Mouse (Mus musculus) intestine, embryonic 16.5 days (tissue): ENCODE measurements around the gene Hist1h4f. TPM values are rescaled to one million over a fixed set of nuclear protein-coding genes. Genes with fewer than 3 reads are reported as not detected.
"Not testable (repeated sequence)": the region's sequence is repeated elsewhere in the genome, so short reads cannot be mapped to it uniquely, and the experiment has no call there.

Experiments used
- ATAC-seq: fragments of 200-750 bp; cut with Nextera tagmentation; 2 replicates; pipeline ENCODE4 v1.8.0; 2017; ENCODE audit warnings: moderate TSS enrichment, moderate library complexity
- H3K27ac ChIP-seq: fragments of 300-500 bp; sonication (generic); 2 replicates; pipeline ENCODE4 v1.5.1; 2014; ENCODE audit warnings: mild to moderate bottlenecking, low read length
- H3K27me3 ChIP-seq: fragments of 300-500 bp; sonication (generic); replicated peaks from 2 replicates; pipeline ENCODE4 v1.6.1; 2014; ENCODE audit warnings: low read length, control low read depth, mixed read lengths; ENCODE audit not compliant: control insufficient read depth, insufficient read depth
- H3K36me3 ChIP-seq: fragments of 300-500 bp; sonication (generic); 2 replicates; pipeline ENCODE4 v1.6.1; 2014; ENCODE audit warnings: low read length, control low read depth; ENCODE audit not compliant: control insufficient read depth, insufficient read depth
- H3K4me1 ChIP-seq: fragments of 300-500 bp; sonication (generic); 2 replicates; pipeline ENCODE4 v1.6.1; 2014; ENCODE audit warnings: low read length, control low read depth, mixed read lengths; ENCODE audit not compliant: control insufficient read depth, insufficient read depth
- H3K4me2 ChIP-seq: fragments of 300-500 bp; sonication (generic); 2 replicates; pipeline ENCODE4 v1.6.1; 2014; ENCODE audit warnings: low read depth, low read length, control low read depth
- H3K4me3 ChIP-seq: fragments of 300-500 bp; sonication (generic); 2 replicates; pipeline ENCODE4 v1.5.1; 2014; ENCODE audit warnings: mild to moderate bottlenecking, low read length
- H3K9ac ChIP-seq: fragments of 300-500 bp; sonication (generic); 2 replicates; pipeline ENCODE4 v1.6.1; 2014; ENCODE audit warnings: low read depth, low read length
- H3K9me3 ChIP-seq: fragments of 300-500 bp; sonication (generic); 2 replicates; pipeline ENCODE4 v1.6.1; 2016; ENCODE audit warnings: low read length, control low read depth; ENCODE audit not compliant: control insufficient read depth
- WGBS: fragments of 180-500 bp; shearing (Covaris S2); extraction: QIAGEN DNeasy Blood & Tissue Kit; methylation state at CpG from one replicate; pipeline ENCODE4 v1.1.7; 2014; 5-methylcytosine and 5-hydroxymethylcytosine counted together
- polyA plus RNA-seq: library from polyadenylated mRNA; unstranded; fragments of >200 nt; fragmentation: Nextera tagmentation; extraction: Ambion mirVana; gene quantifications from 2 replicates; pipeline ENCODE4 v1.2.1, GENCODE M21; 2015

Hist1h4f gene
- polyA plus RNA-seq, 1 experiment from 2014 or later, result 0.68 TPM

DNA sequence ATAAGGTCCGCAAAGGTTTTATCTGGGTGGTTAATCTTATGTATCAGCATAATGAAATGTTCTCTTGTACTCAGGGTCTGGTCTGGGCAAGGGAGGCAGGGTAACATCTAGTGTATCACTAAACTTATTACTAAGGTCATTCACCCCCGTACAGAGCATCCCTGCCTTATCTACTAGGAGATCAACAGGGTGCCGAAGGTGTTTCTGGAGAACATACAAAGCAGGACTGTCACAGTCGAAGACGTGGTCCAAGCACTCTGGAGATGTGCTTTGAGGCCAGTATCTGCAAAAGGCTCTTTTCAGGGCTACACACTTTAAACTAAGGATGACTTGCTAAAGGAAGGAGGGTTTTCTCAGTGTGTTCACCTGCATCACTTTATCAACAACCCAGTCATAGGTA, 4.8 kb downstream of the Hist1h4f start:
- no peak for ATAC-seq
- no peak overlapping the region for H3K4me3 ChIP-seq
- no peak overlapping the region for H3K27ac ChIP-seq
- H3K9me3 ChIP-seq, result no peaks in the 10 kb centered on the region
- no peak overlapping the region for H3K9ac ChIP-seq
- H3K27me3 ChIP-seq, result no peaks in the 10 kb centered on the region
- 0 out of 2 replicates have a peak, but pooled peaks cover 5% of the 10 kb centered on the region for H3K4me1 ChIP-seq
- H3K36me3 ChIP-seq, result no peaks in the 10 kb centered on the region
- 74% methylated on average over 5 of the region's 5 CpGs for WGBS
- no peak overlapping the region for H3K4me2 ChIP-seq

- H3K36me3 ChIP-seq, H3K4me1 ChIP-seq, H3K27me3 ChIP-seq, H3K9me3 ChIP-seq: not testable (repeated sequence)
- Histone ChIP-seq H3K27ac (peak overlapping the region; percentile 87; the same call in 1 of the 2 replicates), H3K4me3 (peak overlapping the region; percentile 53), H3K4me2 (peak overlapping the region; percentile 37; the same call in 1 of the 2 replicates), H3K9ac (peak overlapping the region; percentile 65)
- ATAC-seq, result 0 out of 2 replicates have a peak, but pooled peaks have one; percentile 7
- 0% methylated on average over 11 of the region's 14 CpGs for WGBS
Observed at GRCm38 (mm10) chr13:23544787-23545120, 6.7 kb downstream of the Hist1h4f start.

DNA sequence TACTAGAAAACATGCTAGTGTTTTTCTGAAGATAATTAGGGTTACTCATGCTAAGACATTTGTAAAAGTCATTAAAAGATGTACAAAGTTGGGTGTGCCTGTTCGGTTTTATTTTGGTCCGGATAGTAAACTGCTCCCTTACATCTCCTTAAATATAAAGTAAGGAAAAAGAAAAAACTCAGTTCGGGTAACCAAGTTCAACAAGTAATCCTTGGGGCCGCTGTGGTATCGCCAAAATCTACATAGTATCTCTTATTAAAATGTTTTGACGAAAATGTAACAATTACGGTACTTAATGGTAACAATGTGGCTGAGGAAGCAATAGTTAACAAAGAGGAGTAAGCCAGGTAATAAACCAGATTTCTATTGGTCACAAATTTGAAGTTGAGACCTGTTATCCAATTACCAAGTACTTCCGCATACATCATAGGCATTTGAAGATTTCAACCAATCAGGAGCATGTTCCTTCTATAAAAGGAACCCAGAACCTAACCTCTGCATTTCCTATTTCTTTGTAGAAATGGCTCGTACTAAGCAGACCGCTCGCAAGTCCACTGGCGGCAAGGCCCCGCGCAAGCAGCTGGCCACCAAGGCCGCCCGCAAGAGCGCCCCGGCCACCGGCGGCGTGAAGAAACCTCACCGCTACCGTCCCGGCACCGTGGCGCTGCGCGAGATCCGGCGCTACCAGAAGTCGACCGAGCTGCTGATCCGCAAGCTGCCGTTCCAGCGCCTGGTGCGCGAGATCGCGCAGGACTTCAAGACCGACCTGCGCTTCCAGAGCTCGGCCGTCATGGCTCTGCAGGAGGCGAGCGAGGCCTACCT, 7.3 kb downstream of the Hist1h4f start, which contains the start of gene Hist1h3f:
Hist1h3f (plus strand) TSS at position 88 of the 822 bp plus-strand sequence.
- under 1% methylated on average over 30 of the region's 45 CpGs for WGBS
- no peaks in the 10 kb centered on the region for H3K4me1 ChIP-seq
- peak within 1 kb of the TSS; percentile 53 for H3K4me3 ChIP-seq
- peak within 1 kb of the TSS; percentile 90 for H3K27ac ChIP-seq
- H3K36me3 ChIP-seq, result no peaks in the 10 kb centered on the region
- H3K9me3 ChIP-seq, result no peaks in the 10 kb centered on the region
- H3K4me2 ChIP-seq, result peak within 1 kb of the TSS; percentile 68
- ATAC-seq, result peak; percentile 89
- peak within 1 kb of the TSS; percentile 66 for H3K9ac ChIP-seq
- H3K27me3 ChIP-seq, result no peaks in the 10 kb centered on the region

- Histone ChIP-seq H3K27ac (peak within 1 kb of the TSS; percentile 90), H3K9ac (peak within 1 kb of the TSS; percentile 66), H3K4me2 (peak within 1 kb of the TSS; percentile 68), H3K4me3 (peak within 1 kb of the TSS; percentile 52)
- peak; percentile 94 for ATAC-seq
- under 1% methylated on average over 30 of the region's 42 CpGs for WGBS
- not testable (repeated sequence) for H3K36me3 ChIP-seq, H3K9me3 ChIP-seq, H3K4me1 ChIP-seq, H3K27me3 ChIP-seq
Observed at GRCm38 (mm10) chr13:23542999-23543607, 8.3 kb downstream of the Hist1h4f start, which contains the start of gene Hist1h2bh. TSS of gene Hist1h2bh (minus strand) at chr13:23543392.

GRCm38 (mm10) chr13:23542225-23542980, 9.0 kb downstream of the Hist1h4f start:
- not testable (repeated sequence) for H3K36me3 ChIP-seq, H3K27me3 ChIP-seq, H3K9me3 ChIP-seq, ATAC-seq, H3K4me1 ChIP-seq
- H3K4me2 ChIP-seq, result peak overlapping the region; percentile 60
- 12% methylated on average over 3 of the region's 3 CpGs for WGBS
- peak overlapping the region; percentile 52 for H3K4me3 ChIP-seq
- H3K9ac ChIP-seq, result peak overlapping the region; percentile 66
- peak overlapping the region; percentile 75 for H3K27ac ChIP-seq

- 91% methylated on average over 3 of the region's 3 CpGs for WGBS
- Histone ChIP-seq H3K36me3 (no peaks in the 10 kb centered on the region), H3K4me2 (no peak overlapping the region), H3K9me3 (no peaks in the 10 kb centered on the region), H3K4me3 (no peak overlapping the region), H3K27ac (no peak overlapping the region), H3K4me1 (0 out of 2 replicates have a peak, but pooled peaks cover 5% of the 10 kb centered on the region), H3K9ac (no peak overlapping the region), H3K27me3 (no peaks in the 10 kb centered on the region)
- no peak for ATAC-seq
Observed at GRCm38 (mm10) chr13:23541497-23541896, 10.0 kb downstream of the Hist1h4f start.

DNA sequence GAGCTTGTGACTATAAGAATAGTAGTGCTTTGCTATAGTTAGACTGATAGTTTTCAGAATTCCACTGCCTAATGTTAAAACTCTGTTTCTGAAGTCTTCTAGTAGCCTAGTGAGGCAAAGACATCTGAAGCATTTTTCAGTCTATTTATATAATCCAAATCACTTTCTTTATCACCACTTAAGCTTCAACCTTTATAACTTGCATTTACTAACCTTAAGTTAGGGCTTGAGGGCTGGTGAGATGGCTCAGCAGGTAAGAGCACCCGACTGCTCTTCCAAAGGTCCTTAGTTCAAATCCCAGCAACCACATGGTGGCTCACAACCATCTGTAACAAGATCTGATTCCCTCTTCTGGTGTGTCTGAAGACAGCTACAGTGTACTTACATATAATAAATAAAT, 11.6 kb downstream of the Hist1h4f start:
- H3K4me1 ChIP-seq, H3K27me3 ChIP-seq, H3K9me3 ChIP-seq, H3K4me3 ChIP-seq, H3K4me2 ChIP-seq, ATAC-seq, H3K36me3 ChIP-seq, H3K27ac ChIP-seq, H3K9ac ChIP-seq: not testable (repeated sequence)
- WGBS, result 62% methylated on average over 1 of the region's 1 CpGs

GRCm38 (mm10) chr13:23538249-23538648, 13.2 kb downstream of the Hist1h4f start:
- WGBS, result 76% methylated on average over 5 of the region's 5 CpGs
- Histone ChIP-seq H3K4me3 (no peak overlapping the region), H3K9me3 (no peaks in the 10 kb centered on the region), H3K9ac (no peak overlapping the region), H3K4me1 (peaks cover 9% of the 10 kb centered on the region; the same call in 1 of the 2 replicates), H3K27ac (no peak overlapping the region), H3K27me3 (no peaks in the 10 kb centered on the region), H3K4me2 (no peak overlapping the region), H3K36me3 (no peaks in the 10 kb centered on the region)
- ATAC-seq, result no peak
